Mouse (Mus musculus): ENCODE data around the gene Agtr1a.

Gene Agtr1a

DNA sequence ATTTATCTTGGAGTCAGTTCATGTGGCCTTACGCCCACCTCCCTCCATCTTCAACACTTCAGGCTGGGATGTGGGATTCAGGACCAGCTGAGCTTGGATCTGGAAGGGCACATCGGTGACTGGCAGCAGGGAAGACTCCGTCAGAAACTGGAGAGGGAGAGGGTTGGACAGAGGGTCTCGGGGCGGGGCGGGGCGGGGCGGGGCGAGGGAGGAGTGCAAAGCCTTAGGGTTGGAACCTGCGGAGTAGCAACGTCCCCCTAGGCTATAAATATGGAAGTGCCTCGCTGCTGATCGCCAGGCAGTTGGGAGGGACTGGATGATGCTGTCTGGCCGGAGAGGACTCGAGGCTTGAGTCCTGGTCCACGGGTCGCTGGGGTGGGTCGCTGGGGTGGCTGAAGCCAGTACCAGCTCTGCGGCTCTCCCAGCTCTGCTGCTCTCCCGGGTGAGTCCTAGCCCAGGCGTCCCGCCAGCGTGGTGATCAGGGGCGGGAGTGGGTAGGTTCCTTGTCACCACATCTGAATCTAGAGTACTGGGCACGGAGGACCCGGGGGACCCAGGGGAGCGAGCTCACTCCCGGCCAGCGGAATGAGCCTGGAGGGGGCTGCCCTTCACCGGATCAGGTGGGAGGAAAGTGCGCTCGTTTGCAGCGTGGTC lies at the start of gene Agtr1a:
Gene Agtr1a, plus strand, starts transcription at position 294 of the 654 bp plus-strand sequence.
- DNase-seq (ENCODE audit: low spot score), result peak; percentile 46

DNA sequence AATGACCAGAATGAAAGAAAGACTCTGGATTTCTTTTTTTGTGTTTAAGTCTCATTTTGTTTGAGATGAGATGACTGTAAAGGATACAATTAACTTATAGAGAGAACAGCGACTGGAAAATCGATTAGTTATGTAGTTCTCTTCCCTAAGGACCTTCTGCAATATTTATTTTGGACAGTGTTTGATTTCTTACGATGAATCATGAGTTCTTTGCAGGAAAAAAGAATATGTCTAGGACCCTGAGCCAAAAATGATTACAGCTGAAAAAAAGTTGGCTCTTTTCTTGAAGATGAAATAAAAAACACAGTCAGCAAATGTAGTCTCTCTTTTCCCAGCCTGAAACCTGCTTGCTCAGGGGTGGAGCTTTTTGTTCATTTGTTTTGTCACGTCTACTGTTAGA lies 26.0 kb upstream of the Agtr1a start:
- DNase-seq (ENCODE audit: low spot score), result no peak

DNA sequence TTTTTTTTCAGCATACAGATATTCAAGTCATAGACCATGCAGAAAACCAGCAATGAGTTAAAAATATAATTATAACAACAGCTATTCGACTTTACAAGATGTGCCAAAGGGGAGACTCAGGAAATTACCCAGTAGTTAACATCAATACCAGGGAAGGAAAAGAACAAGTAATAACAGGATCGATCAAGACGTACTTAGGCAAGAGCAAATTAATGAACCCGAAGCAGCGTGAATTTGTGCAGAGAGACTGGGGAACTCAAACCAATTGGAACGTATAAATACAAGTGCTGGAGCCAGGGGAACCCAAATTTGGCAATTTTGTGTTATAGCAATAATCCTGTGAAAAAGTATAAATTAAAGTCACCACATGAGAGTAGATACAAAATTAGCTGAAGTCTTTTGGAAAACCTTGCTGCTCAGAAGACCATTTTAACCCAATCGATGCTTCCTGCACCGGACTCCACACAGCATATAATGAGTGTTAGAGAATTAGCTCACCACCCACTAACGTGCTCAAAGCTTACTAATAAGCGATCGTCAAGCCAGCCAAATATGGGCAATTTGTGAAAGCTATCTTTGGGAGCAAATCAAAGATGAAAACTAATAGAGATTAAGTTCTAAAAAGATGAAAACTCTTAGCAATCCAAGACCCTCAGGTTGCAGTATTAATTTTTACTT lies 11.4 kb upstream of the Agtr1a start:
- no peak for DNase-seq (ENCODE audit: low spot score)

DNA sequence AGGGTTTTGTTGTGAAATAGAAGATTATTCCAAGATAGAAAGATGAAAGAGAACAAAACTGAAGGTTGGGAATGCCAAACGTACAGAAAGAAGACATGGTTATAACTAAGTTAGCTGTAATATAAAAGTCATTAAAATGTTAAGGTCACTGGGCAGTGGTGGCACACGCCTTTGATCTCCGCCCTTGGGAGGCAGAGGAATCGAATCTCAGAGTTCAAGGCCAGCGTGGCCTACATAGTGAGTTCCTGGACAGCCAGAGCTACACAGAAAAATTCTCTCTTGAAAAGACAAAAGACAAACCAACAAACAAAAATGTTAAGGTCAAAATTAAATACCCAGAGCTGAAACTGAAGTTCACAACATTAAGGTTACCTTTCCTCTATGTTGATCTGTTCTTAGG lies 5.2 kb upstream of the Agtr1a start:
- no peak for DNase-seq (ENCODE audit: low spot score)

DNA sequence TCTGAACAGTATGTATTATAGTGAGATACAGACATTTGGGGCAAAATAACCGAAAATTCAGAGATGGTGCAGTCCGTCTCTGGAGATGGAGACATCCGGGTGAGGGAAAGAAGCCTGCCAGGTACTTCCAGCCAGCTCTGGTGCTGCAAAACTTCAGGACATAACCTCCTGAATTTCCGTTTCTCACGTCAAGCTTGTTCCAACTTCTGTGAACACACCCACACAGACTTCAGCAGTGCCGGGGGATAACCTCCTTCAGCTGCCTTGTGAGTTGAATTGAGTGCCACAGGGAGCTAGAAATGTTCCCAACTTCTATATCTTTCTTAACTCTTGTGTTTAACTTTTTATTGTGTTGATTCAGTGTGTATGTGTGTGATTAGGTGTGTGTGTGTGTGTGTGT lies 4.4 kb upstream of the Agtr1a start:
- DNase-seq (ENCODE audit: low spot score), result no peak

DNA sequence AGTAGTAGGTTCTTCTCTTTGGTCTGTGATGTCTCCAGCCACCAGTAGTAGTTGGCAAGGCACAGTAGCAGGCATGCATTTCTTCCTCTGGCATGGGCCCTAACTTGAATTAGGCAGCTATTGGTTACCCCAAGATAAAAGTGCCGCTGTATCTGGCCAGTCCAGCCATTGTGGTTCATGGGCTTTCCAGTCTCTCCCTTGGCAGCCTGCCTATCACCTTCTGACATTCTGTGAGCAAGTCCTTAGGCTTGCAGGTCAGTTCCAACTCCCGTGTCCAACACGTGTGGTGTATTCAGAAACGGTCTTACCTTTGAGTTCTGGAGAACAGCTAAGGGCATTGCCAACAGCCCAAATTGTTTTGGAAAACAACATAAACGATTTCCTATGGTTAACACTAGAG lies 3.7 kb upstream of the Agtr1a start:
- no peak for DNase-seq (ENCODE audit: low spot score)

DNA sequence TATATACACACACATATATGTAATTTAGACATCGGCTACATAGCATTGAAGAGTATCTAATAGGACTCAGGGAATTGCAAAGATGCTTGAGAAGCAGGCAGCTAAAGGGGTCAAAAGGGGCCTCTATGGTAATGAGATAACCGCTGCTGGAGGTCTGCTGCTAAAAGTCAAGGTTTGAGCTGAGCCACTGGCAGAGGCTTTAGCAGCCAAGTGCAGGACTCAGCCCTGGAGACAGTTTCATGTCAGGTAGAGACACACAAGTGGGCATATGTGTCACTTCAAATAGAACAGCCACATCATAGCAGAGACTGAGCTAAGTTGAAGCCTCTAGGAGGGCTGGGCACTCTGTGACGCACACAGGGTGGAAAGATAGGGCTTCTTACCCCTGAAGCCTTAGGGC lies 1.6 kb upstream of the Agtr1a start:
- DNase-seq (ENCODE audit: low spot score), result no peak

DNA sequence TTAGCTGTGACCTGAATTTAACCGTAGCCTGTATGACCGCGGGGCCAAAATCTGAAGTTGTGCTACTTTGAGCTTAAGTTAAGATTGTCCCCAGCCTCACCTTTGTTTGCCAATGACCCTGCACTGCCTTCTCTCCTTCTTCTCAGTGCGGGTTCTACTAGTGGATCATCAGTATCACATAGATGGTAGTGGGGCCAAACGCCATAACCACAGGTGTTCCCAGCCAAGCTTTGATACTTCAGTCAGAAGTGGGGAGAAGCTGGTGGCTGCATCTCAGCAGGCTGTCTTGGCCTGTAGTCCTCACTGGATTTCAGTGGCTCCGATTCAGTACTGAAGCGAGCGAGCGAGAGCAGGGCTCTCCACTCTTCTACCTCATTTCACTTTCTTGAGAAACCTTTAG lies 672 bp downstream of the Agtr1a start:
- DNase-seq (ENCODE audit: low spot score), result no peak

DNA sequence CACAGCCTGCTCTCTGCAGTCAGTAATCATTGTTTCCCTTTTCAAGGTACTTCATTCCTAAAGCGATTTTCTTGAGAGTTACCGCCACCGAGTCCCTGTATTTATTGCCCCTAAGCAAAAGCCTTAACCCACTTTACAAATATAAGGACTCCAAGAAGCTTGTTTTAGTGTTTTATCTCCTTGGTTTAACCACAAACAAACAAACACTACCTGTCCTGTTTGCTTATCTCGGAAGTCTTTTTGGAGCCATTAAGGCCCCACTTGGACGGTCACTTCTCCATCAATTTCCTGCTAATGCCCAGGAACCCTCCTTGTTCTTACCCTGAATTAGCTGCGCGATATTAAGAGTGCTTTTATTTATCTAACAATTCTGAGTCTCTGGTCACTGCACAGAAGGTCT lies 1.4 kb downstream of the Agtr1a start:
- no peak for DNase-seq (ENCODE audit: low spot score)

DNA sequence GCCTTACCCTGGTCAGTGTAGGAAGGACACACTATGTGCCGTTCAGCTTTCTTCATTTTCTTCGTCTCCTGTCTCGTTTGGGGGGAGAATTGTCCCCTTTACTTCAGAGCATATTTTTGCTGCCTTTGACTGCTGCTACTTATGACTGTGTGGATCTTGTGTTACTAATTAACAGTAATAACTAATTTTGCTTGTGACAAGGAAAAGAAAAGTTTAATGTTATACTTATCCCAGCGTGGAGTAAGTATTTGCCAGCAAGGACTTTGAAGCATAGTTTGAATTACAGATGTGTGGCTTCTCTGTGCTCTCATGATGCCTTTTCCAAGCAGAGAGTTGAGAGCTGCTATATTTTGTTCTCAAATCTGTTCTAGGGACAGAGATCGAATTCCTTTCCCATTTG lies 2.3 kb downstream of the Agtr1a start:
- no peak for DNase-seq (ENCODE audit: low spot score)

DNA sequence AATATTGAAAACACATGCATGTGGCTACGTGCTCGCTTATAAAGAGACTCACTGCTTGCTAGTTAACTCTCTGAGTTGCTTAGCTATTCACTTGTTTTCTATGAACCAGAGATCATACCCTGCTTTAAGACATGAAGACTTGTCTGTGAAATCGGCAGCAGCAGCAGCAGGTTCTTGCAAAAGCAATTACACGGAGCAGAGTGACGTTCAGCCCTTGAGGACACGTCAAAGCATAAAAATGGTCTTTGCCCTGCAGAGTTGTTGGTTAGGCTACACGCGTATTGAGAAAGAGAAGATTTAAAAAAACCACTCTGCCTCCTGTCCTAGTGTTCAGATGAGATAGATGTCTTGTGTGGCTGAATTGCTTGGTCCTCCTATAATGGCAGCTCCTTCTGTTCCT lies 3.7 kb downstream of the Agtr1a start:
- DNase-seq (ENCODE audit: low spot score), result no peak

DNA sequence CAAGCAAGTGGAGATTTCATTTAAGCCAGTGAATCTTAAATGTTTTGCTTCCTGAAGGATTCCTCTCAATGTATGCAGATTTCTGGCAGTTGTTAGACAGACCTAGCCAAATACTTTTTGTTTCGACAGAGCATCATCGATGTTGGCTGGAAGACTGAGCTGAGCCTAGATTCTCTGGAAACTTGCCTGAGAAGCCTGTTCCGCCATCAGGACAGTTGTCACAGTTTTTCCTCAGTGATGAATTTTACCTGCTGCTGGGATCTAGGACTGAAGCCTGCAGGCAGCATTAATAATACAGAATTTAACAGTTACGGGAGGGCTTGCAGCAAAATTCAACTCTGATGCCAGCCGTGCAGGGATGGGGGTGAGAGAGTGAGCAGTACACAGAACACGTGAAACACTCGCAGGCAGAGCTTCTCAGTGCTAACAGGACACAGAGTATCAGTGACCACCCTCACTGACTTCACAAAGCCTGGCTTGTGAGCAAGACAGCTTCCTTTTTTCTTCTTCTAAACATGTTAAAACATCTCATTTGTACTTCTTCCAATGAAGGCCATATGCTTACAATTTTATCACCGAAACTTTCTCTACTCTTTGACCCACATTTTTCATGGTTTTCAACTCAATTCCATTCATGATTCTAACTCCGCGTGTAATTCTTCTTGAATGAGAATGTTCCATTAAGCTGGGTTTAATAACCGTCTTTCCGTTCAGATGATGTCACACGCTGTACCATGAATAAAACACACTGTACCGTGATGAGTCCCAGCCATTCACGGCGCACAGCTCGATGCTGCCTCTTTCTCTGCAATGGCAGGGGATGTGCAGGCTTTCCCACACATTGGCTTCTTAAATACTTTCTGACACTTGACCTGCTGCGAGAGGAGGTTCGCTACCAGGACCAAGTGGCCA lies 6.0 kb downstream of the Agtr1a start:
- no peak for DNase-seq (ENCODE audit: low spot score)

DNA sequence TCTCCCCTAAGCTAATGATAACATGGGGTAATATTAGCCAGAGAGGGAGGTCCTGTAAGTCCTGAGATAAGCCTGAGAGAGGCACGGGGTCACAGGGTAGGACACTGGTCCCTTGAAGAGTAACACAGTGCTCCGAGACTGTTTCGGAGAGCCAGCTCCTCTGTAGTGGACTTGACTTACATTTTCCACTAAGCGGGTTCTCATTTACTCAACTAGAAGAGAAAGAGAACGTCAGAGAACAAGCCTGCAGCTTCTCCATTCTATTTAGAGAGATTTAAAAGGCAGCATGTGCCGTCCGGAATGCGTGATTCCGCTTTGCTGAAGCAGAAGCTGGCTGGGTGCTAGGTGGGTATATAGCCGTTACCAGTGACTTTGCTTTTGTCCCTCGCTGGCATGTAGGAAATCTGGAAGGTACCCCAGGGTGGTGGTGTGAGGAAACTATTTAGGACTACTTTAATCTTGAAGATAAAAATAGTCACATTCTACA lies 9.2 kb downstream of the Agtr1a start:
- DNase-seq (ENCODE audit: low spot score), result no peak

DNA sequence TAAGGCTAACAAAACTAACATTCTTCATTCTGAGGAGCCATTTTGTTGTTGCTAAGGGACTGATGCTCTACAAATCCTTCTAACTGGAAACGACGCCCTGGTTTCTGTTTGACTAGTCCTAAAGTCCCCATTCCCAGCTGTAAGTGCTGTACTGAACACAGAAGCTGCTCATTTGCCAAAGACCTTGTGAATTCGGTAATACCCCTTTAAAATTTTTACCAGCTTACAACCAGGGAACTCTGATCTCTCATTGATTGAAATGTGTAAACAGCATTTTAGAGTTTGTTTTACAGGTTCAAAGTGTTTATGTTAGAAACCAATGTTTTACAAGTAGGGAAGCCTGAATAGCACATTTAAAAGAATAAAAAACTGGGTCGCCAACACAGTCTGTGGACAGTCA lies 10.6 kb downstream of the Agtr1a start:
- DNase-seq (ENCODE audit: low spot score), result no peak

DNA sequence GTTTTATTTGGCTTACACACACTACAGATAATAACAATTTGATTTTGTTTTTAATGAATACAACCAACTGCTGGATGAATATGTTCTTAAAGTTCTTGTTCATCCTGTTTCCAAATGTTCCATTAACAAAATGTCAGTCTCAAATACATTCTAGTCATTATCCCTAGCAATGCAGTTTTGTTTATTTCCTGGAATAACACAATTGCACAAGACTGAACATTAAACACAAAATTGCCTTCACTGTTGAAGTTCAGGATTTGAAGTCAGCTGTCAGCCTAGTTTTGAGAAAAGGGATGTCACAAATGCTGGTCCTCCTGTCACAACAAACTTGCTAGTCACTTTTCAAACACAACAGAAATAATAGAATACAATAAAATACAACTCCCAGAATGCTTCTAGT lies 12.1 kb downstream of the Agtr1a start:
- DNase-seq (ENCODE audit: low spot score), result no peak

DNA sequence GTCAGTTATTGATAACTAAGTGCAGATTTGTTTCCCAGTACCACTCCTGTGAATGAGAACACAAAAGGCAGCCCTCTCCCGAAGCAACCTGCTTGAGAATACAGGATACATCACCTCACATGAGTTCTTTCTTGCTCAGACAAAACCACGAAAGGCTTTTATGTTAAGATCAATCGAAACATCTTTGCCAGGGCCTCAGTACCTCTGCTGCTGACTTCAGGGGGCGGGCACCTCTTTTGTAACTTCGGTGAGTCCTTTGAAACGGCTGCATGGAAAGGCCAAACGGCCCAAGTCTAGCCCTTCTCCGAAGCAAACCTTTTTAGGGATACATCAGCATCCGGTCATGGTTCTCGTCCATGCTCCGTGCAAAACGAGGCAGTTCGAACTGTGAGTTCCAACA lies 15.7 kb downstream of the Agtr1a start:
- no peak for DNase-seq (ENCODE audit: low spot score)

DNA sequence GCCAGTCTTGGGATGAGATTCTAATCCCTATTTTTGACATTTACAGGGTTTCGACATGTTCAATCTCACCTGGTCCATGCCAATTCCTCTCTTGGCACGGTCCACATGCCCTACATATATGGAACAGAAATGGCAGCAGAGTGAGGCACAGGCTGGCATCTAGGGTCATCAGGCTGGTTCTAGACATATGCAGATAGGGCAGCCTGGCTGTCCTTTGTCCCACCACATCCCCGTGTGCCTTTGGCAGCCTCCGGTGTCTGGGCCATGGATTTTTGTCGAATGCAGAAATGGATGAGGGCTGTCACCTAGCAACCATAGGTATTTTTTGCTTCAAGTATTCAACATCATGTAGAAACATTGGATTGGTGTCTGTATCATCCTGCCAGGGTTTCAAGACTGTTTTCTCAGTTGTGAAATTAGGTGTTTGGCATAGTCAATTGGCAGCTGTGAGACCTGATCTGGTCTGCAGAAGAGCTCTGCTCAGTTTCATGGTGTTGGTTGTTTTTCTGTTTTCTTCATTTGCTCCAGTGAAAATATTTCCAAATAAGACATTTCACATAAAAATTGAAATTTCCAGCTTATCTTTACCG lies 18.8 kb downstream of the Agtr1a start:
- no peak for DNase-seq (ENCODE audit: low spot score)

DNA sequence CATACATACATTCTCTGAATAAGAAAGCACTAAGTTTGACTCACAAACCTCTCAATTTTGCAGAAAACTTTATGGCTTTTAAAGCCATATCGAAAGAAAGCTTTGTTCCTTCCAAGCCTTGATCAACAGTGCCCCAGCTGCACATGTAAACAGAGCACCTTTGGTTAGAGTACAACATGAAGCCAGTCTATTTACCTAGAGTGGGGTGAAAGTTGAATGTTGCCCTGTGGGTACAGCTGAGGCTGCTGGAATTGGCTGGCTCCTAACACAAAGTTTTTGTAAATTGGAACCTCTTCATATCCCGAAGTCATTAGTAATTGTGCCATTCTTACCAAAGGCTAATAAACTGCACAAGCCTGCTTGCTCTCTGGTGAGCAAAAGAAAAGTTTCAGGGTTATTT lies 19.7 kb downstream of the Agtr1a start:
- DNase-seq (ENCODE audit: low spot score), result no peak

DNA sequence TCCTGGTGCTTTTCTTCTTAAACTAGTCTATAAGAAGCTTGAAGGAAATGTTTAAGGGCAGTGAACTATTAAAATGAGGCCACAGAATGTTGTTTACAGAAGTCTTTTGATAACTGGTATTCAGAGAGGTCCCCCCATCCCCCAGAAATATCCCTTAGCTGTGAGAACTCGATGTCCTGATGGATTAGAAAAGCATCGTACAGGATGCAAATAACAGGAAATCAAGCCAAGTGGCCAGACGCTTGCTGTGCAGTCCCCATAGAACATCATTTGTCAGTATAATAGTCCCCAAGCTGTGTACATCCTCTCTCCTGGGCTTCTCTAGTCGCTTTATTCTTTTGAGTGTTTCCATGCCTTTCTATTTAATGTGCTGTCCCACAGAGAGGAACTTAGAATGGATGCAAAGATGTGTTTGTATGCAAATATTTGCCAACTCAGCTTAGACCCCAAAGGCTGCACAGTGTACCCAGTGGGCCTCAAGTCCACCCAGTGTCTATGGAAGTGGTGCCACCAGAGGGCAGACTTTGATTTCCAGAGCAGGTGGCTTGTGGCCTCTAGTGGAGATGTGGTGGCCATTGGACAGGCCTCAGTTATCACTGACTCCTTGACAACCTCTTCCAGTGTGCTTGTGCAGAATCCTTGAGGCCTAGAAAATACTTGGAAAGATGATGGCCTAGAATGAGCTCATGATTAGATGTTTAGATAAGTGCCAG lies 22.4 kb downstream of the Agtr1a start:
- DNase-seq (ENCODE audit: low spot score), result no peak

DNA sequence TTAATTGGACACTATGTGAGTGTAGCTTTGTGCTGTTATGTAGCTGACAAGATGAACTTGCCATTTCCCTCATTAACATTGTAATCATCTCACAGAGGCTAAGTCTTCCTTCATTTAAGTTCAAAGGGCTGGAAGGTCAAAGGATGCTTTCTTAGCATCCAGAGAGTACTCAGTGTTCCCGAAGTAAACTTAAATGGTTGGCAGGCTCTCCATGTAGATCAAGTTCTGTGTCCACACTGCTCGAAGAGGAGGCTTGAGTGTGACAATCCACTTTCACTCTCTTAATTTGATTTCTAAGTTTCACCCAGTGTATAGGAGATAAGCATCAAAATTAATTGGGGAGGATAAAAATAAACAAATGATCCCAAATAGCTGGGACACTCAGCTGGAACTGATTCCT lies 23.6 kb downstream of the Agtr1a start:
- no peak for DNase-seq (ENCODE audit: low spot score)

DNA sequence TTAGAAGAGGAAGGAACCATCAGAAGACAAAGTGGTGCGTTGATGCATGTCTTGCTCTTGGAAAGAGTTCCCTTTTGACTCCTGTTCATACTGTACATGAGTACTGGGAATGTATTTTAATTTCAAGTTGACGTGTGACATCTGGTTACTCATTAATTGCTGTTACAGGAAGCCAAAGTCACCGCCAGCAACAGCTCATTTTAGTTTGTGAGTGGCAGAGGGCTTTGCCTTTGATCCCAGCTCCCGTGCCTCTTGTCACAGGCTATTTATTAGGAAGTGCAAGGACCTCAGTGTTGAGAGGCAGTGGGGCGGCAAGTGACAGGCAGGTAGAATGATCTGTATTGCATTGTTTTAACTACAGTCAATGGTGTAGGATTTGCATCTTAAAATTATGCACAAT lies 24.8 kb downstream of the Agtr1a start:
- DNase-seq (ENCODE audit: low spot score), result no peak

DNA sequence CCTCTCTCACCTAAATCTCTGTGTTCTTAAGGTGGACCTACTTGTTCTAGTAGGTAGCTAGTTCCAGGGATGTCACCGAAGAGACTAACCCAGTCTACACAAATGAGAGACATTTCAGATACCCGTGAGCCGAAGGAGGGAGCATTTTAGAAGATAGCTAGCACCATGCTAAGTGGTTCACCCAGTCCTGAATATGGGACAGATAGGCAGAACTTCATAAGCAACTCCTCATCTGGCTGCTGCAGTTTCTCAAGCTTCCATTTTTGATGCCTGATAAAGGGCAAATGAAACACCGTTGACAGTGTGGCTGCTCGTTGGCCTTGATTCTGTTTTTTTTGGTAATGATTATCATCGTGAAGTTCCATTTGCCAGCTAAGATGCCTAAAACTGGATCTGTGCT lies 25.8 kb downstream of the Agtr1a start:
- no peak for DNase-seq (ENCODE audit: low spot score)
